Mouse (Mus musculus) kidney, embryonic 14.5 days (tissue): ENCODE measurements at regions not wholly inside any gene's neighbourhood (a gene's known extent, or its start where the extent isn't known, plus 50 kb on each side); places are given as distances from the start of the nearest gene placed in this dataset.

Source experiments
- ATAC-seq: fragments of 200-750 bp; cut with Nextera tagmentation; 2 replicates; pipeline ENCODE4 v1.8.0; 2017; ENCODE audit warnings: moderate number of reproducible peaks, mild to moderate bottlenecking, moderate TSS enrichment, moderate library complexity; ENCODE audit not compliant: low FRiP score, low TSS enrichment
- H3K27ac ChIP-seq: fragments of 300-500 bp; sonication (generic); 2 replicates; pipeline ENCODE4 v1.5.1; 2014; ENCODE audit warnings: low read depth, mild to moderate bottlenecking, low read length, moderate library complexity, mixed read lengths
- H3K27me3 ChIP-seq: fragments of 300-500 bp; sonication (generic); 2 replicates; pipeline ENCODE4 v1.6.1; 2014; ENCODE audit warnings: mild to moderate bottlenecking, low read length; ENCODE audit not compliant: control insufficient read depth, insufficient read depth
- H3K36me3 ChIP-seq: fragments of 300-500 bp; sonication (generic); 2 replicates; pipeline ENCODE4 v1.6.1; 2014; ENCODE audit warnings: low read length, mixed read lengths; ENCODE audit not compliant: control insufficient read depth, insufficient read depth
- H3K4me1 ChIP-seq: fragments of 300-500 bp; sonication (generic); 2 replicates; pipeline ENCODE4 v1.6.1; 2014; ENCODE audit warnings: low read length, mixed read lengths; ENCODE audit not compliant: control insufficient read depth, insufficient read depth
- H3K4me2 ChIP-seq: fragments of 300-500 bp; sonication (generic); replicated peaks from 2 replicates; pipeline ENCODE4 v1.6.1; 2014; ENCODE audit warnings: low read depth, mild to moderate bottlenecking, low read length
- H3K4me3 ChIP-seq: fragments of 300-500 bp; sonication (generic); 2 replicates; pipeline ENCODE4 v1.5.1; 2014; ENCODE audit warnings: mild to moderate bottlenecking, low read length
- H3K9ac ChIP-seq: fragments of 300-500 bp; sonication (generic); 2 replicates; pipeline ENCODE4 v1.6.1; 2014; ENCODE audit warnings: low read depth, mild to moderate bottlenecking, low read length, moderate library complexity
- H3K9me3 ChIP-seq: fragments of 300-500 bp; sonication (generic); 2 replicates; pipeline ENCODE4 v1.6.1; 2016; ENCODE audit warnings: low read length; ENCODE audit not compliant: control insufficient read depth
- WGBS: fragments of 180-500 bp; shearing (Covaris S2); extraction: QIAGEN DNeasy Blood & Tissue Kit; methylation state at CpG from one replicate; pipeline ENCODE4 v1.1.7; 2014; 5-methylcytosine and 5-hydroxymethylcytosine counted together

DNA sequence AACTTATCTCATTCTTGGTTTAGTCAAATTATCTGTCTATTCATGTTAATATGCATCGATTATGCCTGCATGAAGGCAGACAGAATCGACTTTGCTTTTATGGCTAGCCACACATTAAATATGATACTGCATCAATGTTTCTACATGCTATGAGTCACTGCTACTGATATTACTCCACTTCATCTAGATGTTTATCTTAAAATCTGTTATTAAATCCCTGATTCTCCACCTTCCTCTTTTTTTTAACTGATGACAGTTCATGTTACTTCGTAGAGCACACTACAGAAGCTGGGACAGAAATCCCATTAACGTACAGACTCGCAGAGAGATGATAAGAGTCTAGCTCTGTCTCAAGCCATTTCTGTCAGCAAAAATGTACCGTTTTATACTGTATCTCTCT is 685.1 kb upstream of the Cdh9 start:
- Histone ChIP-seq H3K27me3 (no peaks in the 10 kb centered on the region), H3K27ac (no peak overlapping the region), H3K9ac (no peak overlapping the region), H3K4me3 (no peak overlapping the region), H3K9me3 (no peaks in the 10 kb centered on the region), H3K4me1 (no peaks in the 10 kb centered on the region), H3K4me2 (no peak overlapping the region), H3K36me3 (no peaks in the 10 kb centered on the region)
- no peak for ATAC-seq
- 89% methylated on average over 6 of the region's 6 CpGs for WGBS

DNA sequence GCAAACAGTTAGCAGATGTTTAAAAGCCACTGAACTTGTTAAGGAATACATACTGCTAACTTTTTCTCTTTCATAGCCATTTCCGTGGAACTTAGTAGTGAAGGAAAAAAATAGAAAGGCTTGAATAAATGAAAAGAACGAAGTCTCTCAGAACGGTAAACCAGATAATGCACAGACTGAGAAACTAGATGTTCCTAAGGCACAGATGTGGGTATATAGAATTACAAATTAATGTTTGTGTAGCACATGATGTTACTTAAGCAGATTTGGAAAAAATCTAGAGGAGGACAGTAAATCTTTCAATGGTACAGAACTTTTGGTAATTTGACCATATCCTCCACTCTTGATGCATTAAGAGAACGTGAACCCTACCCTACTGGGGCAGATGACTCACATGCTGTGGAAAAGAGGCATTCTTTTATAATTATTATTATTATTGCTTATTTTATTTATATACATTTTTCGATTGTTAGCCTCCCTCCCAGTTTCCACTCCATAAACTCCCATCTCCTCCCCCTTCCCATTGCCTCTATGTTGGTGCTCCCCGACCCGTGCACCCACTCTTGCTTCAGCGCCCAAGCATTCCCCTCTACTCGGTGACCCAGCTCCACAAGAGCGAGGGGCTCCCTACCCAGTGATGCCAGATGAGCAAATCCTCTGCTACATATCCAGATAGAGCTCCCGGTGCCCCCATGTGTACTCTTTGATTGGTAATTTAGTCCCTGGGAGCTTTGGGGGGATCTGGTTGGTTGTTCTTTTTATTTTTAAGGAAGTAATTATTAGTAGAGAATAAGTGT is 651.9 kb upstream of the Cdh9 start:
- ATAC-seq, result peak; percentile 73; the same call in 1 of the 2 replicates
- Histone ChIP-seq H3K27ac (no peak overlapping the region), H3K9ac (no peak overlapping the region), H3K4me1 (no peaks in the 10 kb centered on the region), H3K4me3 (no peak overlapping the region), H3K4me2 (no peak overlapping the region), H3K27me3 (no peaks in the 10 kb centered on the region), H3K36me3 (no peaks in the 10 kb centered on the region), H3K9me3 (no peaks in the 10 kb centered on the region)
- WGBS, result 53% methylated on average over 11 of the region's 11 CpGs
